Mouse (Mus musculus) lung, adult 2 months (tissue): ENCODE results near the gene Dcun1d2.

Experiments used
- CTCF ChIP-seq: fragments of 200-500 bp; IDR thresholded peaks from 2 replicates; pipeline ENCODE4 v1.5.1; 2011; ENCODE audit warnings: mild to moderate bottlenecking, low read length, control low read depth; ENCODE audit not compliant: insufficient read depth
- POLR2A ChIP-seq: fragments of 200-500 bp; IDR thresholded peaks from 2 replicates; pipeline ENCODE4 v1.6.1; 2011; ENCODE audit warnings: low read depth, mild to moderate bottlenecking, control low read depth, low read length, borderline replicate concordance; ENCODE audit errors: extremely low read depth

- TF ChIP-seq CTCF (no peak), POLR2A (no peak)
Measured at GRCm38 (mm10) chr8:13234803-13235202, 53.1 kb downstream of the Dcun1d2 start.
